Mouse (Mus musculus): ENCODE results near the gene Syne3. TPM values are rescaled to one million over a fixed set of nuclear protein-coding genes. Genes with fewer than 3 reads are reported as not detected.

The Syne3 gene
- polyA plus RNA-seq, 1 experiment from 2014 or later = 0.50 TPM

GRCm38 (mm10) chr12:105021441-105022069 lies 11.9 kb upstream of the Syne3 start:
- Histone ChIP-seq H3K27me3 (replicated peaks) (no peaks in the 10 kb centered on the region), H3K4me1 (replicated peaks) (0 out of 2 replicates have a peak, but pooled peaks cover 3% of the 10 kb centered on the region), H3K27ac (no peak overlapping the region), H3K4me3 (replicated peaks) (no peak overlapping the region), H3K4me2 (replicated peaks) (no peak overlapping the region), H3K9ac (no peak overlapping the region), H3K9me3 (peaks cover 5% of the 10 kb centered on the region; the same call in 1 of the 2 replicates), H3K36me3 (no peaks in the 10 kb centered on the region)
- 77% methylated on average over 8 of the region's 8 CpGs for WGBS
- ATAC-seq = no peak

- Histone ChIP-seq H3K27me3 (replicated peaks) (no peaks in the 10 kb centered on the region), H3K4me3 (replicated peaks) (no peak overlapping the region), H3K4me2 (replicated peaks) (peak overlapping the region; percentile 9; the same call in 1 of the 2 replicates), H3K36me3 (no peaks in the 10 kb centered on the region), H3K9me3 (peaks cover 5% of the 10 kb centered on the region; the same call in 1 of the 2 replicates), H3K9ac (no peak overlapping the region), H3K4me1 (replicated peaks) (0 out of 2 replicates have a peak, but pooled peaks cover 3% of the 10 kb centered on the region), H3K27ac (no peak overlapping the region)
- peak; percentile 85 for ATAC-seq
- WGBS = 54% methylated on average over 19 of the region's 19 CpGs
Observed at GRCm38 (mm10) chr12:105019359-105020219, 10.0 kb upstream of the Syne3 start.

- no peak for ATAC-seq
- 63% methylated on average over 10 of the region's 10 CpGs for WGBS
- no peak overlapping the region for H3K4me2 ChIP-seq (replicated peaks)
- no peaks in the 10 kb centered on the region for H3K9me3 ChIP-seq
- no peaks in the 10 kb centered on the region; the same call in none of the 2 replicates for H3K27me3 ChIP-seq (replicated peaks)
- 0 out of 2 replicates have a peak, but pooled peaks cover 6% of the 10 kb centered on the region for H3K4me1 ChIP-seq (replicated peaks)
- no peaks in the 10 kb centered on the region for H3K36me3 ChIP-seq
- no peak overlapping the region for H3K9ac ChIP-seq
- no peak overlapping the region for H3K4me3 ChIP-seq (replicated peaks)
- no peak overlapping the region for H3K27ac ChIP-seq
Observed at GRCm38 (mm10) chr12:105016639-105017038, 7.0 kb upstream of the Syne3 start.

GRCm38 (mm10) chr12:105016199-105016598 lies 6.6 kb upstream of the Syne3 start:
- Histone ChIP-seq H3K27ac (no peak overlapping the region), H3K9ac (no peak overlapping the region), H3K4me2 (replicated peaks) (no peak overlapping the region), H3K9me3 (no peaks in the 10 kb centered on the region), H3K4me3 (replicated peaks) (no peak overlapping the region), H3K27me3 (replicated peaks) (no peaks in the 10 kb centered on the region; the same call in none of the 2 replicates), H3K4me1 (replicated peaks) (0 out of 2 replicates have a peak, but pooled peaks cover 6% of the 10 kb centered on the region), H3K36me3 (no peaks in the 10 kb centered on the region)
- 58% methylated on average over 4 of the region's 4 CpGs for WGBS
- ATAC-seq = no peak

- no peak for ATAC-seq
- peak overlapping the region; percentile 45 for H3K4me2 ChIP-seq (replicated peaks)
- H3K4me1 ChIP-seq (replicated peaks) = peaks cover 16% of the 10 kb centered on the region
- H3K27me3 ChIP-seq (replicated peaks) = peaks cover 3% of the 10 kb centered on the region
- H3K27ac ChIP-seq = no peak overlapping the region
- H3K9me3 ChIP-seq = no peaks in the 10 kb centered on the region
- 21% methylated on average over 17 of the region's 17 CpGs for WGBS
- no peaks in the 10 kb centered on the region for H3K36me3 ChIP-seq
- peak overlapping the region; percentile 5; the same call in 1 of the 2 replicates for H3K4me3 ChIP-seq (replicated peaks)
- H3K9ac ChIP-seq = no peak overlapping the region
Observed at GRCm38 (mm10) chr12:105013065-105013464, 3.5 kb upstream of the Syne3 start.

- WGBS = 94% methylated on average over 4 of the region's 4 CpGs
- no peak for ATAC-seq
- no peaks in the 10 kb centered on the region for H3K36me3 ChIP-seq
- peaks cover 3% of the 10 kb centered on the region for H3K27me3 ChIP-seq (replicated peaks)
- peaks cover 16% of the 10 kb centered on the region for H3K4me1 ChIP-seq (replicated peaks)
- H3K9me3 ChIP-seq = no peaks in the 10 kb centered on the region
- H3K27ac ChIP-seq = no peak overlapping the region
- H3K4me3 ChIP-seq (replicated peaks) = no peak overlapping the region
- H3K4me2 ChIP-seq (replicated peaks) = no peak overlapping the region
- H3K9ac ChIP-seq = no peak overlapping the region
Observed at GRCm38 (mm10) chr12:105012314-105012713, 2.7 kb upstream of the Syne3 start.

- H3K9ac ChIP-seq = no peak overlapping the region
- H3K4me2 ChIP-seq (replicated peaks) = no peak overlapping the region
- ATAC-seq = no peak
- H3K4me3 ChIP-seq (replicated peaks) = no peak overlapping the region
- H3K27me3 ChIP-seq (replicated peaks) = peaks cover 3% of the 10 kb centered on the region
- no peaks in the 10 kb centered on the region for H3K36me3 ChIP-seq
- WGBS = 97% methylated on average over 1 of the region's 1 CpGs
- H3K27ac ChIP-seq = no peak overlapping the region
- peaks cover 16% of the 10 kb centered on the region for H3K4me1 ChIP-seq (replicated peaks)
- no peaks in the 10 kb centered on the region for H3K9me3 ChIP-seq
Observed at GRCm38 (mm10) chr12:105011589-105011988, 2.0 kb upstream of the Syne3 start.

GRCm38 (mm10) chr12:105010213-105010790 lies 693 bp upstream of the Syne3 start:
- H3K36me3 ChIP-seq = no peaks in the 10 kb centered on the region
- peak; percentile 24 for ATAC-seq
- H3K27ac ChIP-seq = no peak overlapping the region
- H3K9me3 ChIP-seq = no peaks in the 10 kb centered on the region
- WGBS = 18% methylated on average over 9 of the region's 9 CpGs
- H3K4me1 ChIP-seq (replicated peaks) = peaks cover 17% of the 10 kb centered on the region
- H3K9ac ChIP-seq = peak overlapping the region; percentile 41
- peaks cover 3% of the 10 kb centered on the region for H3K27me3 ChIP-seq (replicated peaks)
- peak overlapping the region; percentile 62 for H3K4me3 ChIP-seq (replicated peaks)
- H3K4me2 ChIP-seq (replicated peaks) = peak overlapping the region; percentile 97

GRCm38 (mm10) chr12:105008752-105009178 lies 844 bp downstream of the Syne3 start:
- peak overlapping the region; percentile 62 for H3K4me3 ChIP-seq (replicated peaks)
- H3K36me3 ChIP-seq = no peaks in the 10 kb centered on the region
- WGBS = 2% methylated on average over 13 of the region's 13 CpGs
- no peak overlapping the region for H3K27ac ChIP-seq
- no peaks in the 10 kb centered on the region for H3K9me3 ChIP-seq
- no peak overlapping the region for H3K9ac ChIP-seq
- H3K4me2 ChIP-seq (replicated peaks) = peak overlapping the region; percentile 97
- peaks cover 20% of the 10 kb centered on the region for H3K4me1 ChIP-seq (replicated peaks)
- ATAC-seq = peak; percentile 30
- H3K27me3 ChIP-seq (replicated peaks) = peaks cover 3% of the 10 kb centered on the region

GRCm38 (mm10) chr12:105008150-105008549 lies 1.5 kb downstream of the Syne3 start:
- H3K4me3 ChIP-seq (replicated peaks) = no peak overlapping the region
- 54% methylated on average over 2 of the region's 2 CpGs for WGBS
- no peaks in the 10 kb centered on the region for H3K36me3 ChIP-seq
- H3K9me3 ChIP-seq = no peaks in the 10 kb centered on the region
- H3K9ac ChIP-seq = no peak overlapping the region
- H3K4me2 ChIP-seq (replicated peaks) = peak overlapping the region; percentile 97
- H3K27ac ChIP-seq = no peak overlapping the region
- H3K27me3 ChIP-seq (replicated peaks) = peaks cover 3% of the 10 kb centered on the region
- no peak for ATAC-seq
- H3K4me1 ChIP-seq (replicated peaks) = peaks cover 18% of the 10 kb centered on the region

- Histone ChIP-seq H3K36me3 (no peaks in the 10 kb centered on the region), H3K9me3 (no peaks in the 10 kb centered on the region), H3K27ac (peak overlapping the region; percentile 32; the same call in 1 of the 2 replicates), H3K4me1 (replicated peaks) (peaks cover 22% of the 10 kb centered on the region), H3K9ac (no peak overlapping the region), H3K4me2 (replicated peaks) (no peak overlapping the region), H3K4me3 (replicated peaks) (no peak overlapping the region), H3K27me3 (replicated peaks) (peaks cover 3% of the 10 kb centered on the region; the same call in 1 of the 2 replicates)
- peak; percentile 19; the same call in 1 of the 2 replicates for ATAC-seq
- WGBS = 61% methylated on average over 2 of the region's 2 CpGs
Observed at GRCm38 (mm10) chr12:105005715-105005972, 4.0 kb downstream of the Syne3 start.

All from intestine, embryonic 15.5 days (tissue).